Mouse (Mus musculus) forebrain, embryonic 16.5 days (tissue): ENCODE measurements around the gene Col4a6. TPM values are rescaled to one million over a fixed set of nuclear protein-coding genes. Genes with fewer than 3 reads are reported as not detected.

ENCODE experiments used
- ATAC-seq: fragments of 200-750 bp; cut with Nextera tagmentation; 2 replicates; pipeline ENCODE4 v1.8.0; 2017; ENCODE audit warnings: mild to moderate bottlenecking, moderate library complexity
- H3K27ac ChIP-seq: fragments of 300-500 bp; sonication (generic); 2 replicates; pipeline ENCODE4 v1.5.1; 2014; ENCODE audit warnings: low read length, control low read depth
- H3K27me3 ChIP-seq: fragments of 300-500 bp; sonication (generic); replicated peaks from 2 replicates; pipeline ENCODE4 v1.6.1; 2014; ENCODE audit warnings: low read length; ENCODE audit not compliant: control insufficient read depth, insufficient read depth
- H3K36me3 ChIP-seq: fragments of 300-500 bp; sonication (generic); 2 replicates; pipeline ENCODE4 v1.6.1; 2014; ENCODE audit not compliant: control insufficient read depth, insufficient read depth
- H3K4me1 ChIP-seq: fragments of 300-500 bp; sonication (generic); replicated peaks from 2 replicates; pipeline ENCODE4 v1.6.1; 2014; ENCODE audit warnings: low read length; ENCODE audit not compliant: control insufficient read depth, insufficient read depth
- H3K4me2 ChIP-seq: fragments of 300-500 bp; sonication (generic); 2 replicates; pipeline ENCODE4 v1.6.1; 2014; ENCODE audit warnings: mild to moderate bottlenecking, low read length, control low read depth
- H3K4me3 ChIP-seq: fragments of 300-500 bp; sonication (generic); replicated peaks from 2 replicates; pipeline ENCODE4 v1.5.1; 2014; ENCODE audit warnings: mild to moderate bottlenecking, low read length, control low read depth
- H3K9ac ChIP-seq: fragments of 300-500 bp; sonication (generic); replicated peaks from 2 replicates; pipeline ENCODE4 v1.6.1; 2014; ENCODE audit warnings: low read depth, low read length, control low read depth
- H3K9me3 ChIP-seq: fragments of 300-500 bp; sonication (generic); 2 replicates; pipeline ENCODE4 v1.6.1; 2016; ENCODE audit warnings: low read length; ENCODE audit not compliant: control insufficient read depth
- WGBS: fragments of 180-500 bp; shearing (Covaris S2); extraction: QIAGEN DNeasy Blood & Tissue Kit; methylation state at CpG from one replicate; pipeline ENCODE4 v1.1.7; 2014; 5-methylcytosine and 5-hydroxymethylcytosine counted together
- polyA plus RNA-seq: library from polyadenylated mRNA; unstranded; fragments of >200 nt; fragmentation: Nextera tagmentation; extraction: Ambion mirVana; gene quantifications from 2 replicates; pipeline ENCODE4 v1.2.1, GENCODE M21; 2015

Gene Col4a6
- polyA plus RNA-seq, 1 experiment from 2014 or later, result 1.3 TPM

DNA sequence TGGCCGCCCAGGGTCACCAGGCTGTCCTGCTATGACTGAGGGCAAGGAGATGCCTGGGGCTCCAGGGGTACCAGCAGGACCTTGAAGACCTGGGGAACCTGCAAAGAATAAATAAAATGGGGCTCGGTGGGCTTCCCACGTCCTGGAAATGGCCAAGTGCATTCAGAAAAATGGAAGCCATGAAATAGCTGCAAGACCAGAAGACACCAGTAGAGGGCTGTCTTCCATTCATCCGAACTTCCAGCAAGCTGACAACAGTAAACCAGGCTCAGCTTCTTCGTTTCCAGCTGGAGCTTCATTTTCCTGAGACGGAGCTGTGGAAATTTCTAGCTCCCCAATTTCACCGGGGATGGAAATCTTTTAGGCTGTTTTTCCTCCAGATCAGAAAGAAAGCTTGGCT is 298.5 kb downstream of the Col4a6 start:
- Histone ChIP-seq H3K4me1 (no peaks in the 10 kb centered on the region), H3K4me3 (no peak overlapping the region), H3K27ac (no peak overlapping the region), H3K9me3 (no peaks in the 10 kb centered on the region), H3K27me3 (peaks cover 3% of the 10 kb centered on the region; the same call in 1 of the 2 replicates), H3K9ac (no peak overlapping the region), H3K4me2 (no peak overlapping the region), H3K36me3 (no peaks in the 10 kb centered on the region)
- 42% methylated on average over 7 of the region's 7 CpGs for WGBS
- no peak for ATAC-seq

DNA sequence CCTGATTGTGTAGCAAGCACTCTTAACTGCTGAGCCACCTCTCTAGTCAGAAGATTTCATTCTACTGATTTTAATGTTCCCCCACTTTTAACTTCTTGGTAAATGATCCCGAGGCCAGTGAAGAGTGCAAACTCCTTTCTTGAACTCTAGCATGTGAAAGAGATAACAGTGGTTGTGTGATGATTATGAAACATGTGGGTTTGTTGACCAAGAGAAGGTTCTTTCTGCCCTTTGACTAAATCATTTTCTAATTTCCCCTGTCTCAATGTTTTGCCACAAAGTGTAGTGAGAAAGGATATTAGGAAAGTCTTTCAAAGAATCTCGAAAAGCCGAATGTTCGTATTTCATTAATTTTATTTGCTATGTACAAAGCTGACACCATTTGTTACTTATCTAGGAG is 308.8 kb downstream of the Col4a6 start:
- no peak for ATAC-seq
- H3K4me2 ChIP-seq, result no peak overlapping the region
- H3K27me3 ChIP-seq, result 0 out of 2 replicates have a peak, but pooled peaks cover 2% of the 10 kb centered on the region
- no peak overlapping the region for H3K9ac ChIP-seq
- H3K27ac ChIP-seq, result no peak overlapping the region
- no peaks in the 10 kb centered on the region for H3K4me1 ChIP-seq
- H3K36me3 ChIP-seq, result no peaks in the 10 kb centered on the region
- no peak overlapping the region for H3K4me3 ChIP-seq
- 95% methylated on average over 4 of the region's 4 CpGs for WGBS
- no peaks in the 10 kb centered on the region for H3K9me3 ChIP-seq

DNA sequence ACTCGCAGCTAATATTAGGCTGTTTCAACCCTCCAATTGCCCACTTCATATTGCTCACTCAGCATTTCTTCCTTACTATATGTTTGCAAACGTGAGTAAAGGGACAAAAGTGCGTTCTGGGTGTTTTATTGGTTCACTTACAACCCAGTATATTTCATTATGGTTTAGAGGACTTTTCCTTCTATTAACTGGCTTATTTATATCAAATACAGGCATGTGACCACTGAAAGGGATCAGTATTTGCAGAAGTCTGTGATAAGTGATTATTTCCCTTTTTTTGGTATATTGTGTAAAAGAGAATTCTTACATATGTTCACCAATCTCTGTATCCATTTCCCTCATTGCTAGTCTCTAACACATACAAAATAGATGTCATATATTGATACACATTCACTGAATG is 313.5 kb downstream of the Col4a6 start:
- Histone ChIP-seq H3K9me3 (no peaks in the 10 kb centered on the region), H3K4me2 (no peak overlapping the region), H3K4me1 (no peaks in the 10 kb centered on the region), H3K27ac (no peak overlapping the region), H3K4me3 (no peak overlapping the region), H3K36me3 (no peaks in the 10 kb centered on the region), H3K27me3 (no peaks in the 10 kb centered on the region), H3K9ac (no peak overlapping the region)
- 73% methylated on average over 3 of the region's 3 CpGs for WGBS
- no peak for ATAC-seq

DNA sequence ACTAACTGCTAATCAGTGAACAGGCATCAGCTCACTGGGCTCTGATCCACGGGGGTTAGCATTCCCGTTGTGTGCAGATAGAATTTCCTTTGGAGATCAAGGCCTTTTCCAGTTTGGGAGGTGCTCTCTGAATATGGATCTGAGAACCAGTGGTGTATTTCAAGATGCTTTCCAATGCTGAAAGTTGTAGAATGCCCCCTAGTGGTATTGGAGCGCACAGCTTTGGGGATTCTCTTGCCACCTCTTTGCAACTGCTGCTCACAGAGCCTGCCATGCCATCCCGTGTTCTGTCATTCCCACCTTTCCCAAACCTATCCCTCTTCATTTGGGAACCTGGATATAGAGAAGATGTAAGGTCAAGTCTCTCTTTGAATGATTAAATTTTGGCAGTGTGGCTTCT is 315.7 kb downstream of the Col4a6 start:
- no peak overlapping the region for H3K4me3 ChIP-seq
- WGBS, result 40% methylated on average over 4 of the region's 4 CpGs
- ATAC-seq, result no peak

DNA sequence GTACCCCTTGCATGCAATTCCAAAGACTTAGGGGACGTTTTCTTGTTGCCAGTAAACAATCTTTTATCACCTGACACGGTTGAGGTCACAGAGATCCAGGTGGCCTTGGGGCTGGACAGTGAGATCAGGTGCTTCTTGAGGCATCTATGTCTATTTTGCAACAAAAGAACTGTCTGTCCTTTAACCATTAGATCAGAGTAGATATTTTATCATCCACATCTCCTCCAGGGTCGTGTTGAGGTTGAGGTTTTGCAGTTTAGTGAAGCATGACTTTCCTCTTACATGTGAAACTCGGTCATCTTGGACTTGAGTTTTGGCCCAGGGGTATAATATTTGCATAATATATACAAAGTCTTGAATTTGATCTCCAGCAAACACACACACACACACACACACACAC is 316.2 kb downstream of the Col4a6 start:
- no peaks in the 10 kb centered on the region for H3K9me3 ChIP-seq
- H3K27ac ChIP-seq, result no peak overlapping the region
- no peak overlapping the region for H3K4me2 ChIP-seq
- H3K4me1 ChIP-seq, result no peaks in the 10 kb centered on the region
- no peak overlapping the region for H3K4me3 ChIP-seq
- no peaks in the 10 kb centered on the region for H3K36me3 ChIP-seq
- no peak overlapping the region for H3K9ac ChIP-seq
- ATAC-seq, result no peak
- no peaks in the 10 kb centered on the region for H3K27me3 ChIP-seq
- WGBS, result 67% methylated on average over 4 of the region's 4 CpGs

More for the DNA sequence above, 315.7 kb downstream of the Col4a6 start:
- Histone ChIP-seq H3K27me3 (no peaks in the 10 kb centered on the region), H3K27ac (no peak overlapping the region), H3K9me3 (no peaks in the 10 kb centered on the region), H3K4me2 (no peak overlapping the region), H3K36me3 (no peaks in the 10 kb centered on the region), H3K4me1 (no peaks in the 10 kb centered on the region), H3K9ac (no peak overlapping the region)

DNA sequence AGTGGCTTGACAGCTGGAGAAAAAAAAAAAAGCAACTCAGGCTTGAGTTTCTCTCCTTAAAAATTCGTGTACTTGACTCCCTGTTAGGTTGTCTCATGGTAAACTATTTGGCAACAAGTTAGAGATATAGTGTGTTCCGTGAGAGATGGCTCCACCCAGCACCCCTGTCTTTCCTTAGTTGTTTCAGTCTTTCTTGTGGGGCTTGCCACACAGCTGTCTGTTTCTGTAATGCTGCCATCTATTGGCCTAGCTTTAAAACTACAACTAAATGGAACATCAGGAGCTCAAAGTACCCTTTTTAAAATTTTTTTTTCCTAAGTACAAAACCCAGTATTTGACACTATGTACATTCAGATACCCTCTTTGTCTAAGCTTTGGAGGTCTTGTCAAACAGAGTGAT is 317.2 kb downstream of the Col4a6 start:
- no peak overlapping the region for H3K4me3 ChIP-seq
- H3K9me3 ChIP-seq, result no peaks in the 10 kb centered on the region
- no peaks in the 10 kb centered on the region for H3K36me3 ChIP-seq
- H3K27ac ChIP-seq, result no peak overlapping the region
- no peak overlapping the region for H3K4me2 ChIP-seq
- no peaks in the 10 kb centered on the region for H3K4me1 ChIP-seq
- WGBS, result 15% methylated on average over 2 of the region's 2 CpGs
- H3K27me3 ChIP-seq, result no peaks in the 10 kb centered on the region
- no peak for ATAC-seq
- H3K9ac ChIP-seq, result no peak overlapping the region

DNA sequence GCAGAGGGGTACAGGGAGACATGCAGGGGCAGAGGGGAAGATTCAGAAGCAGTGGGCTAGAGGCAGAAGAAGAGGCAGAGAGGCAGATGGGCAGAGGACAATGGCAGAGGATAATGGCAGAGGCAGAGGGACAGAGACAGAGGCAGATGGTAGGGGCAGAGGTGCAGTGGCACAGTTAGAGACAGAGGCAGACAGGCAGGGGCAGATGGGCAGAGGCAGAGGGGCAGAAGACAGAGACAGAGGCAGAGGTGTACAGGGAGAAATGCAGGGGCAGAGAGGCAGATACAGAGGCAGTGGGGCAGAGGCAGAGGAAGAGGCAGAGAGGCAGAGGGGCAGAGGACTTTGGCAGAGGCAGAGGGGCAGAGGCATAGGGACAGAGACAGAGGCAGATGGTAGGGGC is 322.7 kb downstream of the Col4a6 start:
- Histone ChIP-seq H3K27ac (no peak overlapping the region), H3K36me3 (no peaks in the 10 kb centered on the region), H3K4me3 (no peak overlapping the region), H3K4me2 (no peak overlapping the region), H3K9me3 (no peaks in the 10 kb centered on the region), H3K4me1 (no peaks in the 10 kb centered on the region), H3K9ac (no peak overlapping the region), H3K27me3 (no peaks in the 10 kb centered on the region; the same call in 1 of the 2 replicates)
- no peak for ATAC-seq

DNA sequence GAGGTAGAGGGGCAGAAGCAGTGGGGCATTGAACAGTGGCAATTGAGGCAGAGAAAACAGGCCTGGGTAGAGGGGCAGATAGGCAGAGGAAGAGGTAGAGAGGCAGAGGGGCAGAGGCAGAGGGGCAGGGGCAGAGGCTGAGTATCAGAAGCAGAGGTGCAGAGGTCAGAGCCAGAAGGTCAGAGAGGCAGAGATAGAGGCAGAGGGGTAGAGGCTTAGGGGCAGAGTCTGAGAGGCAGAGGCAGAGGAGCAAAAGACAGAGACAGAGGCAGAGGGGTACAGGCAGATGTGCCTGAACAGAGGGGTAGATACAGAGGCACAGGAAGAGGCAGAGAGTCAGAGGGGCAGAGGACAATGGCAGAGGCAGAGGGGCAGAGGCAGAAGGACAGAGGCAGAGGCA is 323.6 kb downstream of the Col4a6 start:
- H3K9ac ChIP-seq, result no peak overlapping the region
- no peak overlapping the region for H3K4me2 ChIP-seq
- ATAC-seq, result 0 out of 2 replicates have a peak, but pooled peaks have one; percentile 63
- H3K9me3 ChIP-seq, result no peaks in the 10 kb centered on the region
- no peak overlapping the region for H3K27ac ChIP-seq
- no peaks in the 10 kb centered on the region for H3K4me1 ChIP-seq
- no peaks in the 10 kb centered on the region; the same call in 1 of the 2 replicates for H3K27me3 ChIP-seq
- H3K4me3 ChIP-seq, result no peak overlapping the region
- H3K36me3 ChIP-seq, result no peaks in the 10 kb centered on the region

DNA sequence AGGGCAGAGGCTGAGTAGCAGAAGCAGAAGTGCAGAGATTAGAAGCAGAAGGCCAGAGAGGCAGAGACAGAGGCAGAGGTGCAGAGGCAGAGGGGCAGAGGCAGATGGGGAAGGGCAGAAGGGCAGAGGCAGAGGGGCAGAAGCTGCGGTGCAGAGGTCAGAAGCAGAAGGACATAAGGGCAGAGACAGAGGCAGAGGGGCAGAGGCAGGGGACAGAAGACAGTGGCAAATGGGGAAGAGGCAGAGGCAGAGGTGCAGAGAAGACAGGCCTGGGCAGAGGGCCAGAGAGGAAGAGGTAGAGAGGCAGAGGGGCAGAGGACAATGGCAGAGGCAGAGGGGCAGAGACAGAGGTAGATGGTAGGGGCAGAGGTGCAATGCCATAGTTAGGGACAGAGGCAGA is 324.2 kb downstream of the Col4a6 start:
- Histone ChIP-seq H3K9me3 (no peaks in the 10 kb centered on the region), H3K9ac (no peak overlapping the region), H3K4me1 (no peaks in the 10 kb centered on the region), H3K4me2 (no peak overlapping the region), H3K36me3 (no peaks in the 10 kb centered on the region), H3K27me3 (no peaks in the 10 kb centered on the region; the same call in 1 of the 2 replicates), H3K4me3 (no peak overlapping the region), H3K27ac (no peak overlapping the region)
- WGBS, result 80% methylated on average over 1 of the region's 1 CpGs
- ATAC-seq, result no peak
